Mouse (Mus musculus): ENCODE measurements around the gene Il11ra1.

DNA sequence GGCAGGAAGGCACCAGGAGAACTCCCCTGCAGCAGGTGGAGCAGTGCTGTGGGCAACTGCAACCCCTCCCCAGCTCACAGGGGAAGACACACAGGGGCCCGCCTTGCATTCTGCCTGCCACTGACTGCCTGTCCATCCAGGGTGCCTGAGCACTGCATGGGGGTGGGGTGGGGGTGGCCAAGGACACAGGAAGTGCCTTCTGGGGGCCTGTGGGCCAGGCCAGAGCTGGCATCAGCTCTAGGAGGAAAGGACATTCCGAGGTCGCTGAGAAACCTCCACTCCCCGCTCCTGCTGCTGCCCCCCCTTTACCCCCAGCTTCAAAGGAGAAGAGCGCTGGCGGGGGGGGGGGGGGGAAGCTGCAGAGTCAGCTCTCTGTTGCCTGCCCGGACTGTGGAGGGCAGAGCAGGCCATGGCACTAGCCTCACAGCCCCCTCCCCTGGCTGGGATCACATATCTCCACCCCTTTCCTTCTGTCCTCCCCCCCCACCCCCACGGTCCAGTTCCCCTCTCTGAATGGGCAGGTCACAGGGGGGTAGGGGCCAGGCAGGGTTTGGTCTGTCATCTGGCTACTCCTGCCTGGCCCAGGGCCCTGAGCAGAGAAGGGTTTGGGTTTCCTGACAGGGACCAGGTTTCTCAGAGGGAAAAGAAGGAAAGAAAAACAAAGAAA, 34.6 kb upstream of the Il11ra1 start:
- TF ChIP-seq USF1 (IDR thresholded peaks at IDR 0.05; ENCODE audit: low read depth) (no peak), POLR2A (IDR thresholded peaks at IDR 0.05; ENCODE audit: insufficient read length, low read depth) (no peak), MAX (IDR thresholded peaks at IDR 0.05; ENCODE audit: low read depth) (no peak), CEBPB (IDR thresholded peaks at IDR 0.05; ENCODE audit: insufficient read depth, poor library complexity, severe bottlenecking) (no peak), MYOG (IDR thresholded peaks at IDR 0.05; ENCODE audit: control insufficient read depth in 1 of 3, insufficient read depth in 1 of 3, insufficient read length in 2 of 3, low read depth in 2 of 3) (no peak)

All from myocyte (in vitro differentiated cells).